Mouse (Mus musculus) kidney, embryonic 14.5 days (tissue): ENCODE results near the gene Ang6. TPM values are rescaled to one million over a fixed set of nuclear protein-coding genes. Genes with fewer than 3 reads are reported as not detected.
A peak's percentile ranks its signal among the peaks of the same experiment; 100 is the strongest.
"Not testable (repeated sequence)": the region's sequence is repeated elsewhere in the genome, so short reads cannot be mapped to it uniquely, and the experiment has no call there.

ENCODE experiments used
- ATAC-seq: fragments of 200-750 bp; cut with Nextera tagmentation; 2 replicates; pipeline ENCODE4 v1.8.0; 2017; ENCODE audit warnings: moderate number of reproducible peaks, mild to moderate bottlenecking, moderate TSS enrichment, moderate library complexity; ENCODE audit not compliant: low FRiP score, low TSS enrichment
- H3K27ac ChIP-seq: fragments of 300-500 bp; sonication (generic); 2 replicates; pipeline ENCODE4 v1.5.1; 2014; ENCODE audit warnings: low read depth, mild to moderate bottlenecking, low read length, moderate library complexity, mixed read lengths
- H3K27me3 ChIP-seq: fragments of 300-500 bp; sonication (generic); 2 replicates; pipeline ENCODE4 v1.6.1; 2014; ENCODE audit warnings: mild to moderate bottlenecking, low read length; ENCODE audit not compliant: control insufficient read depth, insufficient read depth
- H3K36me3 ChIP-seq: fragments of 300-500 bp; sonication (generic); 2 replicates; pipeline ENCODE4 v1.6.1; 2014; ENCODE audit warnings: low read length, mixed read lengths; ENCODE audit not compliant: control insufficient read depth, insufficient read depth
- H3K4me1 ChIP-seq: fragments of 300-500 bp; sonication (generic); 2 replicates; pipeline ENCODE4 v1.6.1; 2014; ENCODE audit warnings: low read length, mixed read lengths; ENCODE audit not compliant: control insufficient read depth, insufficient read depth
- H3K4me2 ChIP-seq: fragments of 300-500 bp; sonication (generic); replicated peaks from 2 replicates; pipeline ENCODE4 v1.6.1; 2014; ENCODE audit warnings: low read depth, mild to moderate bottlenecking, low read length
- H3K4me3 ChIP-seq: fragments of 300-500 bp; sonication (generic); 2 replicates; pipeline ENCODE4 v1.5.1; 2014; ENCODE audit warnings: mild to moderate bottlenecking, low read length
- H3K9ac ChIP-seq: fragments of 300-500 bp; sonication (generic); 2 replicates; pipeline ENCODE4 v1.6.1; 2014; ENCODE audit warnings: low read depth, mild to moderate bottlenecking, low read length, moderate library complexity
- H3K9me3 ChIP-seq: fragments of 300-500 bp; sonication (generic); 2 replicates; pipeline ENCODE4 v1.6.1; 2016; ENCODE audit warnings: low read length; ENCODE audit not compliant: control insufficient read depth
- WGBS: fragments of 180-500 bp; shearing (Covaris S2); extraction: QIAGEN DNeasy Blood & Tissue Kit; methylation state at CpG from one replicate; pipeline ENCODE4 v1.1.7; 2014; 5-methylcytosine and 5-hydroxymethylcytosine counted together
- polyA plus RNA-seq: library from polyadenylated mRNA; unstranded; fragments of >200 nt; fragmentation: Nextera tagmentation; extraction: Ambion mirVana; gene quantifications from 2 replicates; pipeline ENCODE4 v1.2.1, GENCODE M21; 2014

Gene Ang6
- polyA plus RNA-seq: not detected in 2 replicates

- no peaks in the 10 kb centered on the region for H3K4me1 ChIP-seq
- H3K9ac ChIP-seq: no peak within 1 kb of the TSS
- H3K4me3 ChIP-seq: no peak within 1 kb of the TSS
- H3K27me3 ChIP-seq: no peaks in the 10 kb centered on the region
- H3K9me3 ChIP-seq: no peaks in the 10 kb centered on the region
- ATAC-seq: no peak
- no peak within 1 kb of the TSS for H3K27ac ChIP-seq
- no peaks in the 10 kb centered on the region for H3K36me3 ChIP-seq
- no peak within 1 kb of the TSS for H3K4me2 ChIP-seq
- 90% methylated on average over 1 of the region's 1 CpGs for WGBS
Measured at GRCm38 (mm10) chr14:44002169-44002568, at the start of gene Ang6. Ang6 (minus strand) TSS chr14:44002269.

GRCm38 (mm10) chr14:44046567-44046966 is 44.5 kb upstream of the Ang6 start:
- H3K4me3 ChIP-seq, H3K27ac ChIP-seq, H3K4me1 ChIP-seq, ATAC-seq, H3K4me2 ChIP-seq, H3K9me3 ChIP-seq, H3K27me3 ChIP-seq, H3K9ac ChIP-seq, H3K36me3 ChIP-seq: not testable (repeated sequence)
- WGBS: 100% methylated on average over 2 of the region's 2 CpGs

GRCm38 (mm10) chr14:44031828-44032227 is 29.8 kb upstream of the Ang6 start:
- H3K4me1 ChIP-seq, H3K9me3 ChIP-seq, H3K4me3 ChIP-seq, H3K36me3 ChIP-seq, H3K4me2 ChIP-seq, H3K27ac ChIP-seq, H3K9ac ChIP-seq, H3K27me3 ChIP-seq, ATAC-seq: not testable (repeated sequence)
- WGBS: 81% methylated on average over 1 of the region's 3 CpGs

GRCm38 (mm10) chr14:44009686-44010085 is 7.6 kb upstream of the Ang6 start:
- H3K4me3 ChIP-seq, ATAC-seq, H3K36me3 ChIP-seq, H3K4me1 ChIP-seq, H3K9me3 ChIP-seq, H3K9ac ChIP-seq, H3K27me3 ChIP-seq, H3K27ac ChIP-seq, H3K4me2 ChIP-seq: not testable (repeated sequence)
- 21% methylated on average over 1 of the region's 2 CpGs for WGBS

GRCm38 (mm10) chr14:44008021-44008420 is 6.0 kb upstream of the Ang6 start:
- not testable (repeated sequence) for ATAC-seq, H3K27me3 ChIP-seq, H3K4me1 ChIP-seq, H3K4me3 ChIP-seq, H3K36me3 ChIP-seq, H3K4me2 ChIP-seq, H3K9ac ChIP-seq, H3K9me3 ChIP-seq, H3K27ac ChIP-seq
- WGBS: no CpG with 5 or more reads among the region's 1 CpGs

- H3K9me3 ChIP-seq: no peaks in the 10 kb centered on the region
- WGBS: 76% methylated on average over 3 of the region's 3 CpGs
- no peak overlapping the region for H3K27ac ChIP-seq
- H3K4me1 ChIP-seq: no peaks in the 10 kb centered on the region
- no peak overlapping the region for H3K9ac ChIP-seq
- H3K36me3 ChIP-seq: no peaks in the 10 kb centered on the region
- no peaks in the 10 kb centered on the region for H3K27me3 ChIP-seq
- no peak overlapping the region for H3K4me3 ChIP-seq
- ATAC-seq: no peak
- H3K4me2 ChIP-seq: no peak overlapping the region
Measured at GRCm38 (mm10) chr14:44001600-44001999, 469 bp downstream of the Ang6 start.

GRCm38 (mm10) chr14:43998455-43999000 is 3.5 kb downstream of the Ang6 start:
- H3K4me2 ChIP-seq: not testable (repeated sequence)

GRCm38 (mm10) chr14:43987404-43987803 is 14.7 kb downstream of the Ang6 start:
- not testable (repeated sequence) for H3K36me3 ChIP-seq, H3K9me3 ChIP-seq, H3K4me2 ChIP-seq, H3K9ac ChIP-seq, H3K4me3 ChIP-seq, H3K4me1 ChIP-seq, H3K27ac ChIP-seq, H3K27me3 ChIP-seq
- WGBS: 26% methylated on average over 5 of the region's 5 CpGs
- ATAC-seq: peak; percentile 41; the same call in 1 of the 2 replicates

More at GRCm38 (mm10) chr14:43998455-43999000, 3.5 kb downstream of the Ang6 start:
- not testable (repeated sequence) for H3K9ac ChIP-seq, H3K4me3 ChIP-seq, H3K27me3 ChIP-seq, H3K27ac ChIP-seq, H3K36me3 ChIP-seq, H3K4me1 ChIP-seq, ATAC-seq, H3K9me3 ChIP-seq
- WGBS: 90% methylated on average over 2 of the region's 2 CpGs

- Histone ChIP-seq H3K36me3 (no peaks in the 10 kb centered on the region), H3K4me2 (no peak overlapping the region), H3K4me1 (no peaks in the 10 kb centered on the region), H3K9me3 (no peaks in the 10 kb centered on the region), H3K9ac (no peak overlapping the region), H3K27me3 (no peaks in the 10 kb centered on the region), H3K27ac (no peak overlapping the region), H3K4me3 (no peak overlapping the region)
- 91% methylated on average over 2 of the region's 2 CpGs for WGBS
- no peak for ATAC-seq
Measured at GRCm38 (mm10) chr14:43986147-43986546, 15.9 kb downstream of the Ang6 start.
